Mouse (Mus musculus) bone marrow macrophage, adult 2 months (primary cell): ENCODE data around the gene Rhebl1.

Experiments
- CTCF ChIP-seq: IDR thresholded peaks from 2 replicates; pipeline ENCODE4 v1.5.1; 2012; ENCODE audit warnings: low read depth, mild to moderate bottlenecking, low read length, moderate library complexity
- POLR2A ChIP-seq: IDR thresholded peaks from 2 replicates; pipeline ENCODE4 v1.6.1; 2012; ENCODE audit warnings: mild to moderate bottlenecking, low read depth, low read length, borderline replicate concordance

GRCm38 (mm10) chr15:98861701-98862410 is 32.5 kb downstream of the Rhebl1 start:
- TF ChIP-seq CTCF, result no peak
- TF ChIP-seq POLR2A, result no peak
